Mouse (Mus musculus) B cell, adult 2 months (primary cell): ENCODE results near the gene Ndfip2.
A peak's percentile ranks its signal among the peaks of the same experiment; 100 is the strongest.

Experiments used
- DNase-seq, 2 experiments: peaks; one replicate each; pipeline ENCODE4 v3.0.0; 2022

Gene Ndfip2

DNA sequence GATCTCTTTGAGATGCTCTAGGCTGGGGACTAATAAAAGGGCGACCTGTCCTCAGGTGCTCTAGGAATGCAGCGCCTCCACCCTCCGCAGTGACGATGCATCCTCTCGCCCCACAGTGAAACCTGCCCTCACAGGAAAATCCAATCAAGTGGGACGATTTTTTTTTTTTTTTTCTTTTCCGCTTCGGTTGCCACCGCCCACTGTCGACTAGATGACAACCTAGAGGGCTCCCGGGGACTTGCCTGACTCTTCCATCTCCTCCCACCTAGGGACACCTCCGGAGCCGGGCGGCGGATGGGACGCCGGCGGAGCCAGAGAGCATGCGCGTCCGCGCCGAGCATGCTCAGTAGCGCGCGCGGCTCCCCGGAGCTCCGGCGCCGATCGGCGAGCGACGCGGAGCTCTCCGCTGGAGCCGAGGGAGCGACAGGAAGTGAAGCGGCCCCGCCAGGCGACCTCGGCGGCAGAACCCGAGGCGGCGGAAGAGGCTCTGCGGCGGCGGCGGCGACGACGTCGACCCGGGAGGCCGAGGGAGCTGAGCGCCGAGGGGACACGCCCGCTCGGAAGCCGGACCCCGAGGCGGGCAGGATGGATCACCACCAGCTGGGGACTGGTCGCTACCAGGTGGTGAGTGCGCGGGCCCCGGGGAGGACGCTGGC is at the start of gene Ndfip2:
Gene Ndfip2 (plus strand): TSS at position 195 of the 656 bp plus-strand sequence.
- DNase-seq: peak; percentile 83 to 87

GRCm38 (mm10) chr14:105219525-105220376 is 38.6 kb upstream of the Ndfip2 start:
- no peak for DNase-seq

DNA sequence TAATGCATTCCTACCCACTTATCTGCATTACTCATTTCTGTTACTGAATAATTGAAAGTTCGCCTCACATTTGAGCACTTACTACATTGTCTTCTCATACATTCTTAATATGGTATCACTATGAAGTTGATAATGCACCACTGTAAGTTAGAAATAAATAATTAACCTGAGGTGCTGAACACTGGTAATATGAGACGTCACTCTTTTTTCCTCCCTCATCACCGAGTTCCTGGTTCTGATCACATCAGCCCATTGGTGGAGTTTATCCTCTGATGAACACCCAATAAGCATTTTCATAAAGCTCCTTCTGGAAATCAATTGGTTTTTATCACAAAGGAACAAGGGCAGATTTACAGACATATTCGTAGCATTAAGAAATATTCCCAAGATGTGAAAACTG is 36.1 kb upstream of the Ndfip2 start:
- no peak for DNase-seq

DNA sequence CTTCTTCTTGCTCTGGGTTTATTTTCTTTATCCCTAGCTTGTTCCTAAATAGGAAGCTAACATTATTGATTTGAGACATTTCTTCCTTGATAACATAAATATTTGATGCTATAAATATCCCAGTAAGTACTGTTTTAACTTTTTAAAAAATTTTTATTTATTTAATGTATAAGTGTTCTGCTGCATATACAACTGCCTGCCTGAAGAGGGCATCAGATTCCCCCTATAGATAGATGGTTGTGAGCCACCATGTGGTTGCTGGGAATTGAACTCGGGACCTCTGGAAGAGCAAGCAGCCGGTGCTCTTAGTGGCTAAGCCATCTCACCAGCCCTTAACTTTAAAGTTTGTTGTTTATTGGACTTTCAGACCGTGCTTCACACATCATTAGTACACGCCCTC is 32.6 kb upstream of the Ndfip2 start:
- DNase-seq: no peak

DNA sequence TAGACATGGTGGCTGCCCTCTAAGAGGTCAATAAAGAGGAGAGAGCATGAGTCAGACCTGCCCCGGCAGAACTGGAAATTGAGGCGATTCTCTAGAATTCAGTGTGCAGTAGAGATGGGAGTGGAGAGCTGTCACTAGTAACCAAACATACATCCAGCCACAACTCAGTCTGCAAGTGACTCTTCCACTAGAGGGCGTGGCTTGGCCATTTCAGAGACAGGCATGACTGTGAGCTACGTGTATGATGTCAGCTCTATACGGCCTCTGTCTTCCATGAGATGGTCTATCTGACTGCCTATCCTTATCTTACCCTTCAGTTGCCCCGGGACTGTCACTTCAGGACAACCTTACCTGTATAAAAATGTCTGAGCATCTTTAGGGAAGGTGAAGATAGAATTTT is 26.0 kb upstream of the Ndfip2 start:
- DNase-seq: peak; percentile 31 to 36

- no peak for DNase-seq
These were observed 21.8 kb upstream of the Ndfip2 start for GRCm38 (mm10) chr14:105236596-105236995.

DNA sequence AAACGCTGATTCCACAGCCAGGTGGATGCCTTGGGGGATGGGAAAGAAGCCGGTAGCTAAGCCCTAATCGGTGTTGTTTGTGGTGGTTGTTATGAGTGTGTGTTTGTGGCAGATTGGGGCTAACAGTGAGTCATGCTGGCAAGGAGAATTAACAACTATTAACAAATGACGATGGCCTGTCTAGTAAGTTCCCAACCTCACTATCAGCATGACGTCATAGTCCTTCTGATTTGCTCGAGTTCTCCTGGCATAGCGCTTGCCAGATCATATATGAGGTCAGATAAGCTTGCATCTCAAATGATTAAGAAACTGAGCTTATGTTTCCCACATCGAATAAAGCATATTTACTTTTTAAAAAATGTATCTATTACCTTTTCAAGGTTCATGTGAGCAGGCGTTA is 20.6 kb upstream of the Ndfip2 start:
- DNase-seq: no peak

GRCm38 (mm10) chr14:105238450-105239038 is 19.8 kb upstream of the Ndfip2 start:
- DNase-seq: no peak

- no peak for DNase-seq
These were observed 18.3 kb upstream of the Ndfip2 start for GRCm38 (mm10) chr14:105240120-105240519.

- DNase-seq: no peak
These were observed 14.4 kb upstream of the Ndfip2 start for GRCm38 (mm10) chr14:105243805-105244443.

- no peak for DNase-seq
These were observed 7.3 kb upstream of the Ndfip2 start for GRCm38 (mm10) chr14:105251038-105251437.

DNA sequence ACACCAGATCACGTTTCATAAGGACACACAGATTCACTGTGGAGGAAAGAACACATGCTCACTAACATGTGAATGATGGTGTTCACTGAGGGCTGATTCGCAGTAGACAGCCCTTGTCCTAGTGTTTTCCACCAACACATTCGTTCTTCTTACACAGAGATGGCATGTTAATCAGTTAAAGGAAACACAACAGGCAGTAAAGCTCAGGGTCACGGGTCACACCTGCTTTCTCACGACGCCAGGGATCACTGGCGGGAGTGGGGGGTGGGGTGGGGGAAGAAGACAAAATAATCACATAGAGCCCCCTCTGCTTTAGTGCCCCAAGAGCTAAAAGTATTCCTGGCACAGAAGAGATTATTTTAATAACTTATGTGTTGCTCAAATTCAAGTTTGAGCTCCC is 5.1 kb upstream of the Ndfip2 start:
- DNase-seq: no peak

DNA sequence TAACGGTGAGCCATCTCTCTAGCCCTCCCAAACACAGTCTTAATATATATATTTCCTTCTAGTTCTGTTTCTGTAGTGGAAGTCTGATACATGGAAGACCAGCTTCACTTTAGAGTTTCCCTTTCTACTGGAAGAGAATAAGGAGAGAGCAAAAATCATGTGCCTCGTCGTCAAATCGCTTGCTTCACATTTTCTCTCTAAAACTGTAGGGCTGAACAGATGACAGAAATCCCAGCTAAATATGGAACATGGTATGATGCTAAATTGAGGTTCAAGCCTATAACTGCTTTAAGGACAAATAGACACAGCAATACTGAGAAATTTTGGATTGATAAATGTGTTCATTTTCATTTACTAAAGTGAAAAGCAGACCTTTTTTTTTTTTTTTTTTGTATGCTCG is 4.0 kb upstream of the Ndfip2 start:
- no peak for DNase-seq

GRCm38 (mm10) chr14:105255620-105256019 is 2.8 kb upstream of the Ndfip2 start:
- no peak for DNase-seq

DNA sequence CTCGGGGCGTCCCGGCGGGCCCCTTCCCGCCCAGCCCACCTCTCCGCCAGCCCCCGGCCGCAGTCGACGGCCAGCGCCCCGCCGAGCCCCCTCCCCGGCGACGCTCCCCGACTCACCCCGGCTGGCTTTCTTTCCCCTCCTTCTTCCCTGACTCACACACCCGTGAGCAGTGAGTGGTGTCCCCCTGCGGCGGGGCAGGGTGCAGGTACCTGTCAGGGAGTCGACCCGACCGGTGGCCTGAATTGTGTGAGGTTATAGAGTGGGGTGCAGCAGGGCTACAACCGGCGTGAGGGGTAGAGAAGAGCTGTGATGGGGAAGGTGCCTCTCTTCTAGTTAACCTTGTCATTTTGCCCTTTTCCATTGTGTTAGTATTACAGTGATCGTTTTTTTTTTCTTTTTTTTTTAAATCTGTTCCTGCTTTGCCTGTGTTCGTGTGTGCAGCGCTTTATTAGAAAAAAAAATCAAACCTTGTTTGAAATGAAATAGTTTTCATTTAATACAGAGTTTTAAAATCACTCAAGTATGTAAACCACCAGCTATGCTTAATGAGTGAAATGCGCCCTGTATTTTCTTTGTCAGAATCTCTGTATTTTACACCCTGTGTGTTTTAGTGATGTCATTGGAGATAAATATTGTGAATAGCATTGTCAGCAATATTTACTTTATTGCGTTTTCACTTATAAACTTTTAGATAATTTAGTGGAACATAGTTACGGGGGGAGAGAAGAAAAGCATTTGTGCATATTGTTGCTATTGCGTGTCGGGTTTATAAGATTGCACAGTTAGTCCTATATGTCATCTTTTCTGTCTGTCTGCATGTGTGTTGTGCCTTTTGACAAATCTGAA is 885 bp downstream of the Ndfip2 start:
- peak; percentile 69 to 70 for DNase-seq

DNA sequence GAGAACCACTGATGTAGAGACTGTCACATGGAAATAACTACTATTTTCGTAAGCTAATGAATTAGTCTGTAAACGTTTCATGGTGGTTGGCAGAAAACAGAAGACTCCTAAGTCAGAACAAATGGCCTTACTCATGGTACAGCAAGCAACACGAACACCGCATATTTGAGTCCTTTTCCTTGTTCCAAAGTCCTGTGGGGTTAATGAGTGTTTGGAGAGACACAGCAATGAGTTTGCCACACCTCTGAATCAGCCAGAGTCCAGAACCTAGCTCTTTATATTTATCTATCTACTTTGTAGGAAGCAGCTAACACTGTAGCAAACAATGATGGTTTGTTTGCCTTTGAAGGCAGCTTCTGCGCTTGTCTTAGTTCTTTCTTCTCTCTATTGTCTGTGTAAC is 4.5 kb downstream of the Ndfip2 start:
- no peak for DNase-seq

DNA sequence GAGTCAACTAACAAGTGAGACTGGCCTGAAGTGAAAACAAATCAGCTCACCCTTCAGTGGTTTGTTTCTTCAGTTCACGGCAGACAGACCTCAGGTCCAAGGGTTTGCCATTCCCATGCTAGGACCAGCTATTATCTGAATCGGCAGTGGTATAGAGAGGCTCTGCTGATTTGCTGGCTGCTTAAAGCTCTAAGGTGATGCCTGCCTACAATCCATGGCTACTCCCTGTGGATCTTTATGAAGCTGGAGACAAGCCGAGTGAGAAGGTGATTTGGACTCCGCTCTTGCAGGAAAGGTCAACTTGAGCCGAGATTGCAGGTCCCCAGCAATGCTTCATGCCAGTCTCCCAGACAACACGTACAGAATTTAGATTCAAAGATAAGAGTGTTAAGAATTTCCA is 8.7 kb downstream of the Ndfip2 start:
- no peak for DNase-seq

DNA sequence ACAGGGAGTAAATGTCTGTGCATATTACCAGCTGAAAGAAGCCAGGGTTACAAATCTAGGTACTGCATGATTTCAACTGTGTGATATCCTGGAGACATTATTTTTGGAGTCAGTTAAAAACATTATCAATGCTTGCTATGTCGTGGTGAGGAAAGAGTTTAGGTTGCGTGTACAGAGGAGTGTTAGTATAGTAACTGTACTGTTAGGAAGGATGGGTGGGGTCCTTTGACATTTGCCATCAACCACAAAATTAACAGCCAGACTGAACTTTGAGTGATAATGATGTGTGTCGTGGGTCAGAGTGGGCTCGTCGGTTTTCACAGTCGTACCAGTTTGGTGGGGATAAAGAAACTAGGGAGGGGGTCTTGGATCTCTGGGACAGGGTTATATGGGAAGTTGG is 13.7 kb downstream of the Ndfip2 start:
- no peak for DNase-seq

DNA sequence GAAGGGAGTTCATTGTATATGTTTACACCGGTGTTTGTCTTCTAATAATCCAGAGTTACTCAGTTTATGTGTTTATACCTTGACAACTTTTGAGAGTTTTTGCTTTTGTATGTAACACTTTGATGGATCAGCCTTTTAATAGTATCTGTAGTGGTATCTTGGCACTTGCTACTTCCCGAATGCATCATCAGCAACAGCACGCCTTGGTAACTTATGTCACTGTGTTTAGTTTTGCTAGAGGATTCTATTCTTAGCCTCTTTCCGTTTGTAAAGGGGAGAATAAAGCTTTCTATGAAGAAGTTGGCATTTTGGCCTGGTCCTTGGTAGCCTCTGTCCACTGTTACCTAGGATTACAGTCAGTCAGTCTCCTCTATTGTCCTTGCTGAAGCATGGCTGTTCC is 14.2 kb downstream of the Ndfip2 start:
- DNase-seq: no peak

DNA sequence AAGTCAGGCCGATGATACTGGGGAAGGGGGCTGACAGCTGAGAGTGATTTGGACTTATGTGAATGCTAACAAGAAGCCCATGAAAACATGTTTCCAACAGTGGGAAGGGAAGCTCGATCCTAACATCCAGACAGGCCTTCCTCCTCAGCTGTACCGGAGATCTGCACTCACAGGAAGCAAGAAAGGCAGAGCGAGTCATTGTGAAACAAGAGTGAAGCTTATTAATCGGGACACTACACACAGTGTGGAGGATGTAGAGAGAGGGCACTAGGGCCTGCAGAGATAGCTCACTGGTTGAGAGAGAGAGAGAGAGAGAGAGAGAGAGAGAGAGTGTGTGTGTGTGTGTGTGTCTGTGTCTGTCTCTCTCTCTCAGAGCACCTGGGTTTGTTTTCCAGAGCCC is 16.8 kb downstream of the Ndfip2 start:
- no peak for DNase-seq

DNA sequence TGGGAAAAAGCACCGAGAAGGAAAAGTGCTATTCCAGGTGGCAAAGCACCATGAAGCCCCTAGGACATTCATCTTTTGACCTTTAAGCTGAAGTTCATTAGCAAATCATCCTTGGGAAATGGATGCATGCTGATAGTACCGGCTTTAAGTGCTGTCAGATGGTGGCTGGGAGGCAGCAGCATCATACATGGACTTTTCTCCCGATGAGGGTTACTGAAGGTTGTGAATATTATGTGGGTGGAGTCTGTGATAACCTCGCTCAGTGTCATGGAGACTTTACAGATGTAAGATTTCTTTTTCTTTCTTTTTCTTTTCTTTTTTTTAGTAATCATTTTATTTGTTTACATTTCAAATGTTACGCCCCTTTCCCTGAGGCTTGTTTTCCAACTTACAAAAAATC is 18.9 kb downstream of the Ndfip2 start:
- no peak for DNase-seq

DNA sequence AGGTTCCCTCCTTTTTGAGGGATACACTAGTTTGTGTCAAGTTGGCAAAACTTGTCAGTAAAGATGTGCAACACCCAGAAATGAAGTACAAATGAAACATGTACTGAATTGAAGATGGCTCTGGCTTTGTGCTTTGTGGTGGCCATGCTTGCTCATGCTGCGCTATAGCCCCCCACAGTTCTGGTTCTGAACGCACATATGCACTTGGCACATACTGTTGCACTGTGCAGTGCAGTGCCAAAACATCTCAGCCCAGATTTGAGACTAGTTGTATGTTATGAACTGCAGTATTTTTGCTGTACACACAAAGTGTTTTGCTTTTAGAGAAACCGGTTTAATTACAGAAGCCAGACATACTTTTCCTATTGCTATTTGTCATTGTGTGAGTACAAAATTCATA is 25.7 kb downstream of the Ndfip2 start:
- DNase-seq: no peak

DNA sequence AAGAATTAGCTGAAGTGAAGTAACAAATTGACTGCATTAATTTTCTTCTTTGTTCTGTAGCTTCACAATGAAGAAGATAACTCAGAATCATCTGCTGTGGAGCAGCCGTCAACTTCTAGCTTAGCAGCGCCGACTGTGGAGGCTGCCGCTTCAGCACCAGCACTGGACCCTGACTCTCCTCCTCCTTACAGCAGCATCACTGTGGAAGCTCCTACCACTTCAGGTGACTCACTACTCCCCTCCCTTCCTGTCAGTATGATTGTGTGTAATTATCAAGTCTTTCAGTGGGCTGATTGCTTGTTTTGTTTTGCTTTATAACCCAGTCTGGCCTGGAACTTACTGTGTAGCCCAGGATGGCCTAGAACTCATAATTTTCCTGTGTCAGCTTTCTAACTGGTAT is 29.2 kb downstream of the Ndfip2 start:
- no peak for DNase-seq
